Mouse (Mus musculus): ENCODE measurements around the gene Timeless.

Timeless gene

GRCm38 (mm10) chr10:128296370-128297090 lies 64.7 kb downstream of the Timeless start:
- no peak for DNase-seq (ENCODE audit: low read depth, low spot score)

GRCm38 (mm10) chr10:128297221-128297620 lies 65.4 kb downstream of the Timeless start:
- DNase-seq (ENCODE audit: low read depth, low spot score) = no peak

- no peak for DNase-seq (ENCODE audit: low read depth, low spot score)
Measured at GRCm38 (mm10) chr10:128297622-128298021, 65.8 kb downstream of the Timeless start.

GRCm38 (mm10) chr10:128298243-128298642 lies 66.4 kb downstream of the Timeless start:
- no peak for DNase-seq (ENCODE audit: low read depth, low spot score)

GRCm38 (mm10) chr10:128298702-128299171 lies 66.9 kb downstream of the Timeless start, which contains the start of gene Il23a:
Gene Il23a (minus strand): TSS chr10:128298752.
- DNase-seq (ENCODE audit: low read depth, low spot score) = no peak

- DNase-seq (ENCODE audit: low read depth, low spot score) = no peak
Measured at GRCm38 (mm10) chr10:128302357-128302756, 70.5 kb downstream of the Timeless start.

Data from WW6 (cell line).